Comparison of ENCODE assay signal across 22 mouse cellular contexts in the genomic region with DNA sequence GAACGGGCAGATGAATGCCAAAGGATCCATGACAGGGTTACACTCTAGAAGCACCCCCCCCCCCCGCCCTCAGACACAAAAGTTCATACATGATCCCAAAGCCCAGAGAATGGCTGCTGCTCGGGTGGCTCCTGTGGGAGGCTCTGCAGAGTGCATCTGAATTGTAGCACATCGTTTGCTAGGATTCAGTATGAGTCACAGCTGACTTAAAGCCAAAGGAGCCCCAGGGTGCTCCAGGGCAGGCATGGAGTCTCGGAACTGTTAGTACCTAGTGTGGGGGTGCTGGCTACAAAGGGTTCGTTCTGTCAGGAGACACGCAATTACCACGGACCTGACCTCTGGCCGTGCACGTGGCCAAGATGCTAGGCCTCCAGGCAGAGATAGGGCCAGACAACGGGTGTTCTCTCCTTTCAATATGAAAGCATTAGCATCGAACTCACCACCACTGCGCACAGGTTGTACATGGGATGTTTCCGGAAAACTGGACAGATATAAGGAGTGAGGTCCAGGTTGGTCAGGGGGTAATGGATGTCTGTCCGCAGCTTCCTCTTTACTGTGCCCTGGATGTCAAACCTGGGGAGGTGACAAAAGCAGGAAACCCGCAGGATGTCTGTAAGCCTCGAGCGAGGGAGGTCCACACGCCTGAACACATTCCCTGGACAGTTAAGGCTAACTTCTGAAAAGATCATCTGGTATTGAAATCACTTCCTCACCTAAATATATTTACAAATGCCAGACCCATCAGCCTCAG. TPM values are rescaled to one million over a fixed set of nuclear protein-coding genes. Genes with fewer than 3 reads are reported as not detected.
A peak's percentile ranks its signal among the peaks of the same experiment; 100 is the strongest.
DNase-seq lines count a peak whose midpoint lies in the region; ATAC-seq lines count a peak whose summit lies in the region.
"Had no signal": no experiment of that assay in that cellular context is flagged by ENCODE, and none has a peak within 500 bp of the region (broad histone marks: within the 10 kb centered on the region; RNA-seq: fewer than 3 reads in every experiment).

No protein-coding gene starts in this region.

- intact Hi-C loops in heart, postnatal 36 days (cut with DNase I): no loop called here

- 76% methylated on average over 19 of the region's 19 CpGs for WGBS in forebrain, embryonic 16.5 days

- no peak overlapping the region for H3K4me2 ChIP-seq in forebrain, embryonic 16.5 days (ENCODE audit: low read length)
- H3K4me2 ChIP-seq: embryonic facial prominence, embryonic 15.5 days; hindbrain, embryonic 14.5 days; limb, embryonic 13.5 days; liver, embryonic 13.5 days; lung, embryonic 14.5 days had no signal

- H3K4me3 ChIP-seq in forebrain, embryonic 16.5 days (replicated peaks; ENCODE audit: low read length): no peak overlapping the region
- H3K4me3 ChIP-seq: embryonic facial prominence, embryonic 15.5 days; limb, embryonic 13.5 days; liver, embryonic 13.5 days; midbrain, embryonic 10.5 days had no signal

- peaks cover 7% of the 10 kb centered on the region for H3K4me1 ChIP-seq in forebrain, embryonic 16.5 days (replicated peaks; ENCODE audit: control insufficient read depth, insufficient read depth, low read length)
- H3K4me1 ChIP-seq: embryonic facial prominence, embryonic 15.5 days; limb, embryonic 13.5 days had no signal

- no peak overlapping the region for H3K9ac ChIP-seq in forebrain, embryonic 16.5 days (replicated peaks; ENCODE audit: low read depth, low read length)
- H3K9ac ChIP-seq: embryonic facial prominence, embryonic 15.5 days; forebrain, postnatal 0 days; hindbrain, embryonic 14.5 days; limb, embryonic 13.5 days; liver, embryonic 13.5 days; lung, embryonic 14.5 days had no signal

- peak; percentile 19 to 38 for DNase-seq in adrenal gland, adult (ENCODE audit: inconsistent age in 2 of 2, low spot score in 1 of 2)
- DNase-seq in adrenal gland, adult 18-20 months (ENCODE audit: low spot score in 2 of 2): no peak
- peak; percentile 4 for DNase-seq in heart, adult 8-10 months (ENCODE audit: low spot score)
- DNase-seq in heart, postnatal 36 days: no peak
- peak; percentile 35 for DNase-seq in 3134 (ENCODE audit: extremely low read depth, insufficient read length, low spot score)
- DNase-seq in embryo, embryonic 10.5 days (ENCODE audit: low spot score): no peak
- DNase-seq: adrenal gland, adult 8-10 months; forebrain, postnatal 0 days; kidney, adult 8-10 months; kidney, postnatal 36 days; liver, embryonic 13.5 days; lung, embryonic 14.5 days; lung, postnatal 4 days; right cerebral cortex, postnatal 4 days had no signal

- peak; percentile 40 for ATAC-seq in common myeloid progenitor, adult 5-6 weeks (replicated peaks; ENCODE audit: low read depth, poor library complexity, severe bottlenecking)
- ATAC-seq in forebrain, embryonic 16.5 days: no peak
- ATAC-seq: forebrain, postnatal 0 days had no signal

- H3K27me3 ChIP-seq in forebrain, embryonic 16.5 days (replicated peaks; ENCODE audit: control insufficient read depth, insufficient read depth, low read length): no peaks in the 10 kb centered on the region
- H3K27me3 ChIP-seq: embryonic facial prominence, embryonic 15.5 days; limb, embryonic 13.5 days; liver, embryonic 13.5 days had no signal

- no peaks in the 10 kb centered on the region for H3K9me3 ChIP-seq in forebrain, embryonic 16.5 days (ENCODE audit: control insufficient read depth, low read length)
- H3K9me3 ChIP-seq: embryonic facial prominence, embryonic 15.5 days; G1E; limb, embryonic 13.5 days; liver, embryonic 13.5 days; midbrain, embryonic 10.5 days had no signal

- no peaks in the 10 kb centered on the region for H3K36me3 ChIP-seq in forebrain, embryonic 16.5 days (ENCODE audit: control insufficient read depth, insufficient read depth)
- H3K36me3 ChIP-seq: liver, embryonic 13.5 days had no signal

- no peak overlapping the region for H3K27ac ChIP-seq in forebrain, embryonic 16.5 days (ENCODE audit: low read length)
- H3K27ac ChIP-seq: embryonic facial prominence, embryonic 15.5 days; hindbrain, embryonic 14.5 days; limb, embryonic 13.5 days; liver, embryonic 13.5 days; midbrain, embryonic 10.5 days; stomach, postnatal 0 days had no signal

RNA-seq across cellular contexts. Expression of gene Usp50, which starts 13.7 kb away (rescaled TPM):
- total RNA-seq in adrenal gland, adult 18-20 months (2021): not detected
- under 1 TPM in 1 of 4 experiments, not detected in 3; 0.35 TPM for total RNA-seq in heart, adult 8-10 months (2022)
- not detected for total RNA-seq in heart, postnatal 36 days (2021)
- total RNA-seq in common myeloid progenitor, adult 5-6 weeks (2017): 0.15 and 0.32 TPM in 2 replicates
- polyA plus RNA-seq in forebrain, embryonic 16.5 days (2015; fragmentation: Nextera tagmentation; extraction: Ambion mirVana): 1.9 and 2.2 TPM in 2 replicates

Comparison
In these comparisons a context has a peak if more than half of its experiments do, and no peak if none do; other contexts are left out.
1. DNase-seq: peak in adrenal gland, adult (2 of 2), heart, adult 8-10 months (single experiment) and 3134 (single experiment); none in adrenal gland, adult 18-20 months (0 of 2), heart, postnatal 36 days (0 of 2) and embryo, embryonic 10.5 days (single experiment).